Mouse (Mus musculus) cerebellum, postnatal 4 days (tissue): ENCODE results near the gene Trio.
A peak's percentile ranks its signal among the peaks of the same experiment; 100 is the strongest.

Source experiments
- DNase-seq, 2 experiments: peaks; one replicate each; pipeline ENCODE4 v3.0.0; 2022; ENCODE audit warnings: low spot score in 2 of 2, mixed read lengths in 1 of 2

Gene Trio

DNA sequence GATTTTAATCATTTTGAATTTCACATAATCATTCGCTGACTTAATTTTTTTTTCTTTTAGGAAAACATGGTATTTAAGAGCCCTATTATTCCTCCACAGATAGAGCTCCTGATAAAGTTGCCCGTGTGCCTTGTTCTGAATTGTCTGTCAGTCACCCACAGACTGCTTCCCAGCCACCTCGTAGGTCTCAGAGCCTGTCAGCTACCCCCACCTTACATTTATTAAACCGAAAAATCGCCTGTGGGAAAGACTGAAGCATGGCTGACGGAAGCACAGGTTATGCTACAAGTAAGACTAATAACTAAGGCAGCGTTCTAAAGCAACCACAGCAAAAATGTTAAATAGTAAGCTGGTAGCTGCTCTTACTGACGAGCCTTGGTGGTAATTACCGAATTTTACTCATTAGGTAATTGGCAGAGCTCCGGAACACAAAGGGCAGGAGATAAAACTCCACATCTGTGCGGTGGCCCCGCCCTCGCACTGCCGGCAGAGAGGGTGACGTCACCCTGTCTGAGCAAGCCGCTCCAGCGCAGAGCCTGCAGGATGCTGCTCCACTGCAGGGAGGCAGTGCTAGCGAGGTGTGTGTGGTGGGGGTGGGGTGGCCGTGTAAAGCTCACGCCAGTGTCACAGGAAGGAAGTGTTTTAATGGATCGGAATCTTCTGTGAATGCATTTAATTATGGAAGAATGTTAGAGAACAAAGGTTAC, 102.2 kb downstream of the Trio start:
- peak in 1 of 2 experiments; percentile 65 for DNase-seq

DNA sequence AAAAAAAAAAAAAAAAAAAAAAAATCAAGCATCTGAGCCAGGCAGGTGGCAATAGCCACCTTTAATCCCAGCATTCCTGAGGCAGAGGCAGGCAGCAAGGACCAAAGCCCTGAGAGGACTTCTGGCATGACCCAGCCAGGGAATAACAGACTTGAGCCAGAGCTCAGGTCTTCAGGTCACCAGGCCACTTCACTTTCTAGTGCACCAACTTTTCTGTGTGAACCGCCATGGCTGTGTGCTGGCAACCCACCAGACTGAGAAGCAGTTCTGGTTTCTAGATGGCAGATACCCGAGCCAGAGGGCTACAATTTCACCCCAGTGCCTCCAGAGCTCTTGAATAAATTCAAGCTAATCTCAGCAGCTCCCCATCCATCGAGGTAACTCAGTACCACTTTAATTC, 104.9 kb downstream of the Trio start:
- DNase-seq, result no peak

DNA sequence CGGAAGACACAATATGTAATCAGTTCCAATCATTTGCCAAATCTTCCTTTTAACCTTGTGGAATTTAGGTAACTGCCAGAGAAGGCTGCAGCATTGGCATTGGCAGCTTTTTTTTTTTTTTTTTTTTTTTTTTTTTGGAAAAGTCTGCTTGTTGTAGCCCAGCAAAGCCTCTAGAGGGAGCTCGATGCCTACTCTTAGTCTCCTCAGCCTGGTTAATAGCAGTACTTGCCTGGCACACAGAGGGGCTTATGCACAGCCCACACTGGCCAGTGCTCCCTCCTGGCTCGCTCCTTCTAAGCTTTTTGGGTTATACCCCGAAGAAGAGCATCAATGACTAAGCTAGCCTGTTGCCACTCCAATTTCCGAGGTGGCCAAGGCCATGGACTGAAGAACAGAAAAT, 106.1 kb downstream of the Trio start:
- DNase-seq, result peak in 1 of 2 experiments; percentile 57

GRCm38 (mm10) chr15:27918798-27919197, 106.8 kb downstream of the Trio start:
- DNase-seq, result no peak

- no peak for DNase-seq
These were observed 109.4 kb downstream of the Trio start for GRCm38 (mm10) chr15:27916204-27916603.

GRCm38 (mm10) chr15:27913013-27913412, 112.6 kb downstream of the Trio start:
- no peak for DNase-seq

DNA sequence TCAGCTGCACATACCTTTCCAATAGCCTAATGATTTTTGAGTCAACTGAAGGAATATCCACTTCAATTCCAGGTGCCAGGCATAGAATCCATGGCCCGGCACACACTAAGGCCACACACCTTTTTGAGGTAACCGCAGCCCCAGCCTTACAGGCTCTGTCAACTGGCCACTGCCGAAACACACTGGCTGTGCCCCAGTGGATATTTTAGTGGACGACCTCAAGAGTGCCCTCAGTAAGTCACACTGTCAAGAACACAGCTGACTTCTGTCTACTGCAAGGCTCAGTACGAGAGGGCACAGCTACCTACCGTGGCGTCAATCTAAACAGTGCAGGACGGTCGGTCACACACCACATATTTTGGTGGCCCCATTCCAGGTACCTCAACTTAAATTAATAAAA, 114.5 kb downstream of the Trio start:
- DNase-seq, result no peak

DNA sequence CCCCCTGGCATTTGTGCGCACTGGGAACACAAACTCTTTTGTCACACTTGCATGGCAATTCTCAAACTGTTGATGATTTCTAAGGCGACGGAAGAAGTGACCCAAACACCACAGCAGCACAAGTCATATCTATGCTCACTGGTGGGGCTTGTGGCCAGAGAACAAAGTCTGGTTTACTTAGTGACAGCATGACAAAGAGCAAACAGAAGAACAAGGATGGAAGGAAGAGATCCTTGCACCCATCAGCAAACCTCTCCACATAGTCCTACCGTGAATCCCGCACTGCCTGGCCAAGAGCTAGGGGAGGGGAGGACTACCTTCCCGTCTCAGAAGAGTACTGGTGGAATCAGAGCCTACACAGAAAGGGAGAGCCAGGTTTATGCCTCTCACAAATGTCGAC, 115.5 kb downstream of the Trio start:
- no peak for DNase-seq

GRCm38 (mm10) chr15:27907649-27908048, 118.0 kb downstream of the Trio start:
- DNase-seq, result no peak

DNA sequence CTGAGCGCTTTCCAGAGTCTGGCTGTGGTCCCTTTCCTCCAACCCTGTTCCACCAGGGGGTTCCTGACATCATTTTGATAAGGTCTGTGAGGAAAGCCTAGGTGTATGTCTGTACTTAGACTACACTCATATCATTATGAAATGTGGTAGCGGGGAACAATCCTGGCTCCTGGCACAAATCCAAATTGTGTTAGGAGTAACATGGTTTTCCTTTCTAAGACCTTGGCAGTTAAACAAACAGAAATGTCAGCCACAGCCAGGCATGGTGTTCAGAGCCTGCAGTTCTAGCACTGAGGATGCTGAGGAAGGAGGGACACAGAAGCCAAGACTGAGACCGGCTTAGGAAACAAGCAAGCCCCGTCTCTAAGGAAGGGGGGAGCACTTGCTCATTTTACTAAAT, 119.2 kb downstream of the Trio start:
- DNase-seq, result no peak

GRCm38 (mm10) chr15:27905341-27905740, 120.3 kb downstream of the Trio start:
- DNase-seq, result peak in 1 of 2 experiments; percentile 61

DNA sequence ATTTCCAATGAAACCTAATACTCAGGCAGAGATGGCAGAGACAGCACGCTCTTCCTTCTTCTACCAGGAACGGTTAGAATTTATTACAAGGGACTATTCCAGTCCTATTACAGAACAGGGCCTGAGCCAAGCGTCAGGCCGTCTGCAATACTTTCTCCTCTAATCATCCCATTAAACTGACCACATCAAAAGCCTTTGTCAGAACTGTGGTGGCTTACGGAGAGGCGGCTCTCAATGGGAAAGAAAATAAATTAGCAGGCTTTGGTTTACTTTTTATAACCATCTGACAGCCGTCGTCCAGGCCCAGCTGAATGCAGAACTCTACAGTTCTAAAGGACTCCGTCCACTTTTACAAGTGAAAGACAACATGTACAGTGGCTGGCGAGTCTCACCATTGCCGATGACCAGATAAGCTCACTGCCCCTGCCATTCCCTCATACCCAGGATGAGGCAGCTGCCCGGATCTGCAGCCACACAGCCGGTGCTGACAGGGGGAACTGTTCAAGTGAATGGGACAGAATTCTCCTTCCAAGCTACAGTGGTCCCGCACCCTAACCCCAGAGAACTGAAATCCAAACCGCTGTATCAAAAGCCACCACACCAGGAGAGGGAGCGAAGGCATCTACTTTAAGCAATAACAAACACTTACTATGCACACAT, 121.2 kb downstream of the Trio start:
- DNase-seq, result no peak

DNA sequence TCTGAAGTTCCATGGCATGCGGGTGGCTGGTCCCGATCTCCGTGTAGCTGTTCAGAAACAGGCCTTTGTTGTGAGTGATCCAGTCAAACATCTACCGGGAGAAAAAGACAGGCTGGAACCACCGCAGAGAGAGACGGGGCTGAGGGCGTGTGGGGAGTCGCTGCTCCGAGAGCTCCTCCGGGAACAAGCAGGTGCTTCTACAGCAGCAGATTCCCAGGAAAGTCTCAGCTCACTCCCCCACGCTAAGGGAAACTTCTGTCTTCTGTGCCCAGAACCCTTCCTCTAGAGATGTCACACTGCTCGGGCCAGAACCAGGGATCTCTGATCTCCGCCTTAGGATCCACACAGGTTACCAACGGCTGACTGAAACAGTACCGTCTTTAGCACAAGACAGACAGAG, 124.4 kb downstream of the Trio start:
- DNase-seq, result no peak

- no peak for DNase-seq
These were observed 126.7 kb downstream of the Trio start for GRCm38 (mm10) chr15:27898795-27899406.

DNA sequence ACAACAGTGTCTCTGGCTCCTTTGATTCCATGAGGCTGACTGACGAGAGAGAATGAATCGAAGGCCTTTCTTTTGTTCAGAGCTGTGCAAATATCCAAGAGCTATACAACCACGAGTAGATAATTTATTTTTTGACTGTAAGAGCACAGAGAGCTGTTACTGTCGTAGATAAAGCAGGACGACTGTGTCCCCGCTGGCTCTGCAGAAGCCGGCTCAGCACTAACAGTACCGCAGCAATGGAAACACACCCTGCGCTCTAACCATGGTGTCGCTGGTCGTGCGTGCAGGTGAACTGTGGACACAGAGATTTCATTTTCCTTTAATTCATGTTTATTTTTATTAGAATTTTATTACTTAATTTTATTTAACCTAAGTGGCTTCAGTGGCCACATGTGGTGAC, 131.5 kb downstream of the Trio start:
- no peak for DNase-seq

DNA sequence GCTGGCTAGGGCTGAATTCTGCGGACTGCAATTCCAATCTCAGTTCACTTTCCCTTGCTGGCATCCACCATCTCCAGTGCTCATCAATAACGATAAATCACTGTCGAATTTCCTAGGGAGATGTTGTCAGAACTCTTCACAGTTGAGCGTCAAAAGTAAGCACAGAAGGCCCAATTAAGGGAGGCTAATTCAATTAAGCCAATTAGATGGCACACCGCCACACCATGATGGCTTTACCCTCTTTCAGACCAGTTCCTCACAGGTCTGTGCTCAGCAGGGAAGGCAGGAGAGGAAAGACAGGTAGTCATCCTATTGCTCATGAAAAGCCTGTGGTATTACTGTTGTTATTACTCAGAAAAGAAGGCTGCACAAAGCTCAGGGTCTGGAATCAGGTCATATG, 133.6 kb downstream of the Trio start:
- DNase-seq, result no peak

GRCm38 (mm10) chr15:27890666-27891065, 135.0 kb downstream of the Trio start:
- no peak for DNase-seq

DNA sequence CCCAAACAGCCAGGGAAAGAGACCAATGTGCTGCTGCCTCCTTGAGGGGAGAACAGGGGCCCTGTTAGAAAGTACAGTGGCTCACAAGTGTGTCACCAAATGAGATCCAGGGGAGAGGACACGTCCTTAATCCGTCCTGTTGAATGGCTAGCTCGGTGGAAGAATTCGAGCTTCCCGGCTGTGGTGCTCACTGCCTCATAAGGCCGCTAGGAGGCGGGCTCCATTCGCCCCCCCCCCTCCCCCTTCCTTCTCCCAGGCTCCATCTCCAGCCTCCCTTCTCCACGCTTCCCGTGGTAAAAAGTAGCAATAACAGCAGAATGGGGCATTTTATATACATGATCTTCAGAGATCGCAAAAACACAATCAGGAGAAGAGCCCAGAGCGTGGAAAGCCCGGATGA, 137.5 kb downstream of the Trio start:
- no peak for DNase-seq

- no peak for DNase-seq
These were observed 138.7 kb downstream of the Trio start for GRCm38 (mm10) chr15:27886992-27887391.

DNA sequence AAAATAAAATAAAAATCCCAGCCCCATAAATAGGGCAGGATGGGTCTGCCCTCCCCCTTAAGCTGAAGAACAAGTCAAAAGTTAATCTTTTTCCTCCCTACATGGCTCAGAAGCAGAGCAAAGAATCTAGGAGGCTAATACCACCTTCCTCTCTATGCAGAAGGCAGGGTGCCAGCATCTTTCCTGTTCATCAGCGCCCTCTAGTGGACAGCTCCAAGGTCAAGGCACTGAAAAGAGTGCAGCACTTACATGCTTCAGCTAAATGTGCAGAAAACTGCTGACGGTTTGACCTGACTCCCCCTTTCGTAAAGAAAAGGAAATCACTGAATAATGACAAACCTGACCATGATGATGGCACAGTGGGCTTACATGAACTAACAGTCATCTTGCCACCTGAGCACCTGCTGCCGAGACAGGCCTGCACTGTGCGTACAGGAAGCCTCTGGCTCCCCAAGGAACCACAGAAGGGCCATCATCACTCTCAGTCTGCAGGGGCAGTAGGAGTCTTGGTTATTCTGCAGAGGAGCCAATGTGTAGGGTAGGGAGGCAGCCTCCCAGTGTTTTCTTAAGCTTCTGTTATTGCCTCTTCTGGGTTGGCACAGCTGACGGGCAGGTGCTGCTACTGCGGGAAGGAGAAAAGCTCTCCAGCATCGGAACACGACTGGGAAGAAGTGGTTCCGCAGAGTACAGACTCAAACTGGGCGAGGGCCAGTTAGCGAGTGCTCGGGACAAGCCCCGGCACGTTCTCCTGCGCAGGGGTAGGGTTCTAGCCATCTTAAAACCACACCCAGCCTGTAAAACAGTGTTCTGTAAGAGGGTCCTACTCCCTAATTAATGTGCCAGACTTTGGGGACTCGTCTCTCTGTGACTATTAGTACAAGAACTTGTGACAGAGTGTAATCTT, 141.0 kb downstream of the Trio start:
- DNase-seq, result peak; percentile 73 to 86

GRCm38 (mm10) chr15:27883881-27884280, 141.8 kb downstream of the Trio start:
- no peak for DNase-seq

- no peak for DNase-seq
These were observed 142.8 kb downstream of the Trio start for GRCm38 (mm10) chr15:27882898-27883297.
